Mouse (Mus musculus) ovary, postnatal 10 days (tissue): ENCODE data around the gene Tril.

Source experiments
- DNase-seq: peaks from one replicate; pipeline ENCODE4 v3.0.0; 2022; ENCODE audit warnings: low spot score

Gene Tril

DNA sequence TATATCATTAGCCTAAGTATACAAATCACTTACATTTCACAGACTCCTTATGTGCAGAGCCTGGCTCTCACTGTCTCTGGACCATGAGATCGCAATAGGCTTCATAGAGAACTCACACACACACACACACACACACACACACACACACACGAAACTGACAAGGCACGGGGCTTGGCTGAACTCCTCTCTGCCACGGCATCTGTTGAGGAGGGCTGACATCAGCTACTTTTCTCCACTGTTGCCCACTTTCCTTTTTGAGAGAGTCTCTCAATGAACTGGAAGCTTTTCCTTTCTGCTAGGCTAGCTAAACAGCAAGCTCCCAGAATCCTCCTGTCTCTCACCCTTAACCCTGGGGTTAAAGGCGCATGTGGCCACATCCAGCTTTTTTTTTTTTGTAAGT lies 14.6 kb downstream of the Tril start:
- no peak for DNase-seq

GRCm38 (mm10) chr6:53804145-53804544 lies 16.5 kb downstream of the Tril start:
- no peak for DNase-seq

DNA sequence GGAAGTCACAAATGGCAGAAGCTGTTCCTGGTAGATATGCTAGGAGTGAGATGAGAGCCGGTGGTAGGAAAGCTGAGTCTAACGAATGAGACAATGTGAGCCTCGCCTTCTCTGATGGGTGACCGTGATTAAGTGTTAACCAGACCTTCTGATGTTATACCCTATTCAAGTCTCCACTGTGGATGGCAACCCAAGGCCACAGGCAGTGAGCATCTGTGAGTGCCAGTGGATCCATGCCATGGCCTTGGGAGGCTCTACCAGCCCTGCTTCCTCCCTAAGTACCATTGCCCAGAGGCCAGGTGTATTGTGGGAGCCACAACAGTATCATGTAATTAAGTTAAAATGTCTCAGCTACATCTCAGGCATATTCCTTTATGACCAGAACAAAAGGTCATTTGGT lies 17.1 kb downstream of the Tril start:
- no peak for DNase-seq

- no peak for DNase-seq
These were observed 18.7 kb downstream of the Tril start for GRCm38 (mm10) chr6:53801893-53802286.

- no peak for DNase-seq
These were observed 19.2 kb downstream of the Tril start for GRCm38 (mm10) chr6:53801269-53801892.

- DNase-seq = no peak
These were observed 21.8 kb downstream of the Tril start for GRCm38 (mm10) chr6:53798865-53799264.

DNA sequence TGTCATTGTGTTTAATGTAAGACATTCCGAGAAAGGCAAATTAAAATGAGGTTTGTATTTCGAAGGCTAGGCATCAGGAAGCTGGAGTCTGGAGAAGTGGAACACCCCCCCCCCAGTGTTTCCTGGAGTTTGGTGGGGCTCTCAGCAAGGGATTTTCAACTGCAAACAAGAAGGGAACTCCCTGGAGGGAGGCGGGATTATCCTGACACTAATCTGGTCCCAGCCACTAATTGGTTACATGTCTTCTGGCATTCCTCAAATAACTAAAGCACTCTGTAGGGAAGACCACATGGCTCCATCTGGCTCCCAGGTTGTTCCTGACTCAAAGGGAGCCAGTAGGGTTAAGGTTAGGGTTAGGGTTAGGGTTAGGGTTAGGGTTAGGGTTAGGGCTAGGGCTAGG lies 23.8 kb downstream of the Tril start:
- no peak for DNase-seq

- no peak for DNase-seq
These were observed 24.8 kb downstream of the Tril start for GRCm38 (mm10) chr6:53795788-53796187.

GRCm38 (mm10) chr6:53795078-53795477 lies 25.6 kb downstream of the Tril start:
- no peak for DNase-seq

GRCm38 (mm10) chr6:53794323-53794971 lies 26.2 kb downstream of the Tril start:
- DNase-seq = no peak

DNA sequence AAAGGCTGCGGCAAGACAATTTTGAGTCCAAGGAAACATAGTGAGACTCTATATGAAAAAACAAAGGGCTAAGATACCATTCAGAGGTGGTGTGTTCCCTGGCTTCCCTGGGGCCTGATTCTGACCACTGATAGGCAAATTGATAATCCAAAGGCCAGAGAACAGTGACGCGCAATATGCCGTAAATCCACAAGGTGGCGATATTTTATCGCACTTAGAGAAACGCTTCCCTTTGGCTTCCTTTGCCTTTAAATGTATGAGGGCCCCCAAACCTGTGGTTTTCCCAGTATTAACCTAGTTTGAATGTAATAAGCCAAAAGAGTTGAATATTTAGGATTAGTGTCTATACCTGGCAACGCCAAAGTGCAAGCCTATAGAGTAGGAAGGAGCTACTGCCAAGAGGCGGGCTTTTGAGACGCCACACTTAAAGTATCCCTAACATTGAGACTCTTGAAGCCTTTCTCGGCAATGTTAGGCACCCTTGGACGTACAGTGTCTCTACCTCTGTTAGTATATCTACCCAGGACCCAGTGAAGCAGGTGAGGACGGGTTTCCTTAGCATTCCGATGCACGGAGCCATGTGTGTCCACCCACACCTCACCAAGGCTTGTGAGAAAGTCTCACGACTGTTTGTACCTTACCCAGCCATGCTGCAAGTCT lies 37.6 kb downstream of the Tril start:
- no peak for DNase-seq

DNA sequence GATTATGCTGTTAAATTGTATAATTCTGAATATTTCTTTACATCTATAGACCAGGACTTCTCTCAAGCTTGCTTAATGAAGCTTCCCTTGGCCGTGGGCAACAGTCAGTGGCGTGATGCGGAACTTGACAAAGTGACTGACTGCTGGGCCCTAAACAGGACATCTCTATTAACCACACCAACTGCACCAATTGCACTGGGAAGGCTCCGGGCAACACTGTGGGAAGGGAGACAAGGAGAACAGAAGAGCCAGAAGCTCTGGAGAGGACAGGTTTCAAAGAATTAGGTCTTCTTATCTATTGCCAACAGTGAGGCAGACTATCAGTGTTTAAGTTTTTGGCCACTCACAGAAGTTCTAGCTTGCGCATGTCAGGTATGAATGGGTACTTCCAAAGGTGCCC lies 38.4 kb downstream of the Tril start:
- no peak for DNase-seq

DNA sequence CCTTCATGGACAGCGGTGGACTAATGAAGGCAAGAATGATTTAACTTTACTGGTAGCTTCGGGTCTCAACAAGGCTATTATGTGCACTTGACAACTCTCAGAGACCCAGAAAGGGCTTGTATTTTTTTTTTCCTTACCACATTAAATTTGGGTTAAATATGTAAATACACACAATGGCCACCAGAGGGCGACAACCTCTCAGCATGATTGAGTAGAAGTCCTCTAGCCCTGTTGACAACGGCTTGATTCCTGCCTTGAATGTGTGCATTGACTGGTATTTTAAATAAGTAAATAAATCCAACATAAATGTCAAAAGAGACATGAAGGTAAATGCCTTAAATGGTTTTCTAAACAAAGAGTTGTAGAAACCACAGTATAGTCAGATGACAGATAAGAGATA lies 39.5 kb downstream of the Tril start:
- DNase-seq = no peak

GRCm38 (mm10) chr6:53780008-53780407 lies 40.6 kb downstream of the Tril start:
- no peak for DNase-seq

- no peak for DNase-seq
These were observed 41.1 kb downstream of the Tril start for GRCm38 (mm10) chr6:53779526-53779925.

- DNase-seq = no peak
These were observed 42.1 kb downstream of the Tril start for GRCm38 (mm10) chr6:53778424-53778955.

DNA sequence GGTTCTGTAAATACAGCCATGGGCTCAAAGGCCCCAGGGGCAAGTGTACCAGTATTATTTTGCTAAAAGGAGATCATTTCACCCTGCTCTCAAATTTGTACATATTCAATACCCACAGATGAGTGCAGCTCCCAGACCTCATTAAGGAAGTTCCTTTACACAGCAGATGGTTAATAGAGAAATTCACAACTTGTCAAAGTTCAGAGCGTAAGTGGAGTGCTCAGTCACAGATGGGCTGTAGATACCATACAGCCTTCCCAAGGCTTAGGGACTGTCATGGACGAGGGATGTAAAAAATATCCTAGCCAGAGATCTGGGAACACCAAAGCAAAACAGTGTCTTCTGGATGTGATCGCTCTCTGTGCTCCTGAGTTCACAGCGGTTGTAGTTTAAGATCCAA lies 52.4 kb downstream of the Tril start:
- DNase-seq = no peak

DNA sequence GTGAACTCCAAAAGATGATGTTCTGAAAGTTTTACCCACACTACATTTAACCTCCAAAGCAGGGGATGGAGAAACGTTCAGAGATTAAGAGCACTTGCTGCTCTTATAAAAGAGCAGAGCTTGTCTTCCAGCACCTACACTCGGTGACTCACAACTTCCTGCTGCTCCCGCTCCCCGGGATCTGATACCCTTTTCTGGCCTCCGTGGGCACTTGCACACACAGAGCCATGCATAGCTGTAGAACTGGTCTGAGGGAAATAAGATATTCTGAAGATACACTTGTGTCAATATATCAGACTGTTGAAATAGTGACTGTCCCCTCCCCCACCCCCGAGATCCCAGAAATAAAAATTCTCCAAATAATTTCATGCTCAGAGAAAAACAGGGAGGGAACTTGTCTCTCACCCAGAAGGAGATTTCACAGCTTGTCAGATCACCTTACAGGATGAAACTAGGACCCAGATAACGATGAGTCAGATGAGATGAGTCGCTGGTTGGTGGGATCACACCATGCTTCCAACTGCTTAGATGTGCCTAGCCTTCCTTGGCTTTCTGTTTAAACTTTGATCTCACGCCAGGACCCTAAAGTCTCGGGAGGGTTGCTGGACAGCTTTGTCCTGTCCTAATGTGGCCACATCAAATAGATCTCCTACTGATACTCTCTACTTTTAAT lies 54.3 kb downstream of the Tril start:
- DNase-seq = no peak

- DNase-seq = no peak
These were observed 54.9 kb downstream of the Tril start for GRCm38 (mm10) chr6:53765731-53766130.
